In the genomic region with DNA sequence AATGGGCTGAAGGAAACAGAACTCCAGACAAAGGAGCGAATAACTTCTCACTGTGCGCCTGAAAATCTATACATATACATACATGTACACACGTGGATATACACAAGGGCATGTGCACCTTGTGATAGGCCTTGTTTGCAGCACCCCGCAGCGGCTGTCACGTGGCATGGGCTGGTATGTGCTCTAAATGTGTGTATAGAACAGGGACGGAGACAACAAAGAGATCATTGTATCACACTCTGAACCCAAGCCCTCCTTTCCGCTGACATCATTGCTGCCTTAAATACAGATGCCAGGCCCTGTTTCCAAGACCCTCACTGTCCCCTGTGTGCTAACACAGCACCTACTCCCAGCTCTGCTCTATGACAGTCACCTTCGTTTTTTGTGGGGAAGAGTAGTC, we compare ENCODE assay signal across 17 mouse cellular contexts. TPM values are rescaled to one million over a fixed set of nuclear protein-coding genes. Genes with fewer than 3 reads are reported as not detected.
DNase-seq lines count a peak whose midpoint lies in the region; ATAC-seq and TF ChIP-seq lines count a peak whose summit lies in the region.
"Had no signal": no experiment of that assay in that cellular context is flagged by ENCODE, and none has a peak within 500 bp of the region (broad histone marks: within the 10 kb centered on the region; RNA-seq: fewer than 3 reads in every experiment).

No protein-coding gene starts in this region.

- ATAC-seq in heart, embryonic 13.5 days (ENCODE audit: extremely low read depth, insufficient number of reproducible peaks, low FRiP score, low TSS enrichment), result no peak
- ATAC-seq in lung, embryonic 16.5 days (ENCODE audit: low read depth), result 0 out of 2 replicates have a peak, but pooled peaks have one; percentile 5
- ATAC-seq in embryonic facial prominence, embryonic 12.5 days (ENCODE audit: insufficient number of reproducible peaks, insufficient read depth, low FRiP score, low TSS enrichment), result no peak
- peak; percentile 49; the same call in 1 of the 2 replicates for ATAC-seq in forebrain, embryonic 16.5 days
- ATAC-seq: liver, embryonic 12.5 days had no signal

- TF ChIP-seq EP300 in heart, adult 2 months (IDR thresholded peaks at IDR 0.05; ENCODE audit: insufficient read depth, low read depth, low read length), result no peak

- TF ChIP-seq POLR2A in heart, adult 2 months (IDR thresholded peaks at IDR 0.05; ENCODE audit: insufficient read depth, low read depth, low read length), result no peak

- H3K27ac ChIP-seq in heart, embryonic 13.5 days (replicated peaks), result peak overlapping the region; percentile 70
- H3K27ac ChIP-seq in heart, adult 2 months, result no peak overlapping the region
- H3K27ac ChIP-seq in lung, embryonic 16.5 days (ENCODE audit: low read length), result peak overlapping the region; percentile 47; the same call in 1 of the 2 replicates
- peak overlapping the region; percentile 47; the same call in 1 of the 2 replicates for H3K27ac ChIP-seq in embryonic facial prominence, embryonic 12.5 days
- no peak overlapping the region for H3K27ac ChIP-seq in forebrain, embryonic 16.5 days (ENCODE audit: low read length)
- H3K27ac ChIP-seq: liver, embryonic 12.5 days; macrophage had no signal

- H3K36me3 ChIP-seq in heart, embryonic 13.5 days, result peaks cover 16% of the 10 kb centered on the region
- H3K36me3 ChIP-seq in heart, adult 2 months (ENCODE audit: control insufficient read depth, insufficient read depth, low read length), result no peaks in the 10 kb centered on the region
- no peaks in the 10 kb centered on the region for H3K36me3 ChIP-seq in lung, embryonic 16.5 days (ENCODE audit: control insufficient read depth, insufficient read depth, low read length)
- H3K36me3 ChIP-seq in embryonic facial prominence, embryonic 12.5 days, result peaks cover 19% of the 10 kb centered on the region
- no peaks in the 10 kb centered on the region for H3K36me3 ChIP-seq in forebrain, embryonic 16.5 days (ENCODE audit: control insufficient read depth, insufficient read depth)
- H3K36me3 ChIP-seq: liver, embryonic 12.5 days had no signal

- no peak for DNase-seq in heart, adult 2 months
- DNase-seq in lung, postnatal 25 days (ENCODE audit: low spot score), result no peak
- DNase-seq in spleen, postnatal 36 days (ENCODE audit: low spot score in 2 of 2), result no peak
- DNase-seq in layer of hippocampus, postnatal 14 days (ENCODE audit: low spot score in 2 of 2), result no peak
- DNase-seq: cerebellum, adult 8-10 months; gastrocnemius, postnatal 25 days; heart, postnatal 36 days; kidney, adult 11 months; kidney, postnatal 25 days had no signal

- no peak overlapping the region; the same call in 1 of the 2 replicates for H3K9ac ChIP-seq in heart, embryonic 13.5 days
- H3K9ac ChIP-seq in heart, adult 2 months (ENCODE audit: low read depth, low read length), result no peak overlapping the region
- no peak overlapping the region for H3K9ac ChIP-seq in lung, embryonic 16.5 days (ENCODE audit: low read length)
- no peak overlapping the region for H3K9ac ChIP-seq in embryonic facial prominence, embryonic 12.5 days
- H3K9ac ChIP-seq in forebrain, embryonic 16.5 days (replicated peaks; ENCODE audit: low read depth, low read length), result no peak overlapping the region
- H3K9ac ChIP-seq: liver, embryonic 12.5 days had no signal

- peaks cover 8% of the 10 kb centered on the region; the same call in 1 of the 2 replicates for H3K27me3 ChIP-seq in heart, embryonic 13.5 days (replicated peaks)
- H3K27me3 ChIP-seq in heart, adult 2 months (ENCODE audit: control insufficient read depth, insufficient read depth, low read length), result no peaks in the 10 kb centered on the region
- no peaks in the 10 kb centered on the region for H3K27me3 ChIP-seq in lung, embryonic 16.5 days (ENCODE audit: control insufficient read depth, insufficient read depth, low read depth, low read length)
- H3K27me3 ChIP-seq in embryonic facial prominence, embryonic 12.5 days, result no peaks in the 10 kb centered on the region
- no peaks in the 10 kb centered on the region for H3K27me3 ChIP-seq in forebrain, embryonic 16.5 days (replicated peaks; ENCODE audit: control insufficient read depth, insufficient read depth, low read length)

- intact Hi-C loops in heart, adult 2 months (cut with DNase I), result no loop called here

- TF ChIP-seq CTCF in heart, adult 2 months (IDR thresholded peaks at IDR 0.05), result no peak

- H3K4me2 ChIP-seq in heart, embryonic 13.5 days, result peak overlapping the region; percentile 43
- H3K4me2 ChIP-seq in lung, embryonic 16.5 days (ENCODE audit: low read depth, low read length), result no peak overlapping the region
- 0 out of 2 replicates have a peak overlapping the region, but pooled peaks have one; percentile 3 for H3K4me2 ChIP-seq in embryonic facial prominence, embryonic 12.5 days (replicated peaks)
- H3K4me2 ChIP-seq in forebrain, embryonic 16.5 days (ENCODE audit: low read length), result peak overlapping the region; percentile 14; the same call in 1 of the 2 replicates
- H3K4me2 ChIP-seq: liver, embryonic 12.5 days had no signal

- no peaks in the 10 kb centered on the region for H3K79me2 ChIP-seq in heart, adult 2 months (replicated peaks; ENCODE audit: control insufficient read depth, insufficient read depth, low read length)

- WGBS in heart, embryonic 13.5 days, result 70% methylated on average over 9 of the region's 9 CpGs
- WGBS in heart, adult 2 months, result 73% methylated on average over 9 of the region's 9 CpGs
- WGBS in lung, embryonic 16.5 days, result 62% methylated on average over 9 of the region's 9 CpGs
- 45% methylated on average over 9 of the region's 9 CpGs for WGBS in embryonic facial prominence, embryonic 12.5 days
- WGBS in forebrain, embryonic 16.5 days, result 35% methylated on average over 9 of the region's 9 CpGs

- peaks cover 20% of the 10 kb centered on the region for H3K4me1 ChIP-seq in heart, embryonic 13.5 days
- H3K4me1 ChIP-seq in heart, adult 2 months (ENCODE audit: control insufficient read depth, insufficient read depth, low read length), result peaks cover 8% of the 10 kb centered on the region
- H3K4me1 ChIP-seq in lung, embryonic 16.5 days (replicated peaks; ENCODE audit: control insufficient read depth, insufficient read depth, low read length), result peaks cover 16% of the 10 kb centered on the region
- peaks cover 10% of the 10 kb centered on the region for H3K4me1 ChIP-seq in embryonic facial prominence, embryonic 12.5 days
- H3K4me1 ChIP-seq in forebrain, embryonic 16.5 days (replicated peaks; ENCODE audit: control insufficient read depth, insufficient read depth, low read length), result peaks cover 9% of the 10 kb centered on the region

- peak overlapping the region; percentile 34 for H3K4me3 ChIP-seq in heart, embryonic 13.5 days
- no peak overlapping the region for H3K4me3 ChIP-seq in heart, adult 2 months
- no peak overlapping the region for H3K4me3 ChIP-seq in lung, embryonic 16.5 days (ENCODE audit: low read length)
- H3K4me3 ChIP-seq in embryonic facial prominence, embryonic 12.5 days, result no peak overlapping the region
- H3K4me3 ChIP-seq in forebrain, embryonic 16.5 days (replicated peaks; ENCODE audit: low read length), result no peak overlapping the region
- H3K4me3 ChIP-seq: erythroblast, embryonic 14.5 days; liver, embryonic 12.5 days had no signal

- no peaks in the 10 kb centered on the region for H3K9me3 ChIP-seq in heart, embryonic 13.5 days
- H3K9me3 ChIP-seq in lung, embryonic 16.5 days (ENCODE audit: control insufficient read depth, low read length), result no peaks in the 10 kb centered on the region
- H3K9me3 ChIP-seq in embryonic facial prominence, embryonic 12.5 days, result no peaks in the 10 kb centered on the region
- H3K9me3 ChIP-seq in forebrain, embryonic 16.5 days (ENCODE audit: control insufficient read depth, low read length), result no peaks in the 10 kb centered on the region
- H3K9me3 ChIP-seq: liver, embryonic 12.5 days had no signal

RNA-seq across cellular contexts. Expression of a gene that starts 12.3 kb away (rescaled TPM):
- polyA plus RNA-seq in heart, embryonic 13.5 days (2015; fragmentation: Nextera tagmentation; extraction: Ambion mirVana), result 0.23 TPM in 1 of 2 replicates, not detected in the other
- not detected for total RNA-seq in heart, adult 2 months (2021)
- polyA plus RNA-seq in heart, adult 2 months (2012; rRNA removed), result 0.25 TPM in 1 of 2 replicates, not detected in the other
- not detected in 2 replicates for polyA plus RNA-seq in lung, embryonic 16.5 days (2015; fragmentation: Nextera tagmentation; extraction: Ambion mirVana)
- polyA plus RNA-seq in embryonic facial prominence, embryonic 12.5 days (2016; fragmentation: Nextera tagmentation; extraction: Ambion mirVana), result not detected in 2 replicates
- polyA plus RNA-seq in forebrain, embryonic 16.5 days (2015; fragmentation: Nextera tagmentation; extraction: Ambion mirVana), result not detected in 2 replicates
- not detected for total RNA-seq in layer of hippocampus, postnatal 14 days (2021)
- total RNA-seq: gastrocnemius, postnatal 25 days; heart, postnatal 36 days; left cerebral cortex, adult 18-20 months had no signal
- polyA plus RNA-seq: erythroblast, embryonic 14.5 days; liver, embryonic 12.5 days; macrophage had no signal

RNA-seq across cellular contexts. Expression of a gene that starts 19.1 kb away (rescaled TPM):
- polyA plus RNA-seq in heart, embryonic 13.5 days (2015; fragmentation: Nextera tagmentation; extraction: Ambion mirVana), result 415 and 595 TPM in 2 replicates
- total RNA-seq in heart, adult 2 months (2021), result 10 to 100 TPM; 51.1 to 82.4 TPM
- polyA plus RNA-seq in heart, adult 2 months (2012; rRNA removed), result 48.7 and 67.7 TPM in 2 replicates
- polyA plus RNA-seq in lung, embryonic 16.5 days (2015; fragmentation: Nextera tagmentation; extraction: Ambion mirVana), result 1,180 and 1,421 TPM in 2 replicates
- polyA plus RNA-seq in embryonic facial prominence, embryonic 12.5 days (2016; fragmentation: Nextera tagmentation; extraction: Ambion mirVana), result 512 and 623 TPM in 2 replicates
- polyA plus RNA-seq in forebrain, embryonic 16.5 days (2015; fragmentation: Nextera tagmentation; extraction: Ambion mirVana), result 45.0 and 166 TPM in 2 replicates
- total RNA-seq in layer of hippocampus, postnatal 14 days (2021), result 10 to 100 TPM; 39.7 to 59.5 TPM

RNA-seq across cellular contexts. Expression of a gene that starts 21.0 kb away (rescaled TPM):
- polyA plus RNA-seq in heart, embryonic 13.5 days (2015; fragmentation: Nextera tagmentation; extraction: Ambion mirVana), result 27.0 and 29.2 TPM in 2 replicates
- total RNA-seq in heart, adult 2 months (2021), result 100 to 1,000 TPM; 149 to 200 TPM
- 1,109 and 1,504 TPM in 2 replicates for polyA plus RNA-seq in heart, adult 2 months (2012; rRNA removed)
- polyA plus RNA-seq in lung, embryonic 16.5 days (2015; fragmentation: Nextera tagmentation; extraction: Ambion mirVana), result 1.3 and 1.4 TPM in 2 replicates
- polyA plus RNA-seq in embryonic facial prominence, embryonic 12.5 days (2016; fragmentation: Nextera tagmentation; extraction: Ambion mirVana), result 1.5 and 1.8 TPM in 2 replicates
- 0.19 and 0.58 TPM in 2 replicates for polyA plus RNA-seq in forebrain, embryonic 16.5 days (2015; fragmentation: Nextera tagmentation; extraction: Ambion mirVana)
- under 1 TPM; 0.95 to 0.99 TPM for total RNA-seq in layer of hippocampus, postnatal 14 days (2021)
- total RNA-seq: left cerebral cortex, adult 18-20 months had no signal
- polyA plus RNA-seq: erythroblast, embryonic 14.5 days; macrophage had no signal

RNA-seq across cellular contexts. Expression of a gene that starts 35.7 kb away (rescaled TPM):
- 6.5 and 6.8 TPM in 2 replicates for polyA plus RNA-seq in heart, embryonic 13.5 days (2015; fragmentation: Nextera tagmentation; extraction: Ambion mirVana)
- 10 to 100 TPM; 49.3 to 52.0 TPM for total RNA-seq in heart, adult 2 months (2021)
- 22.3 and 23.8 TPM in 2 replicates for polyA plus RNA-seq in heart, adult 2 months (2012; rRNA removed)
- polyA plus RNA-seq in lung, embryonic 16.5 days (2015; fragmentation: Nextera tagmentation; extraction: Ambion mirVana), result 8.2 and 8.3 TPM in 2 replicates
- polyA plus RNA-seq in embryonic facial prominence, embryonic 12.5 days (2016; fragmentation: Nextera tagmentation; extraction: Ambion mirVana), result 14.4 TPM in 2 replicates
- polyA plus RNA-seq in forebrain, embryonic 16.5 days (2015; fragmentation: Nextera tagmentation; extraction: Ambion mirVana), result 22.0 and 22.4 TPM in 2 replicates
- 100 to 1,000 TPM; 705 to 706 TPM for total RNA-seq in layer of hippocampus, postnatal 14 days (2021)

RNA-seq across cellular contexts. Expression of a gene that starts 54.6 kb away (rescaled TPM):
- polyA plus RNA-seq in heart, embryonic 13.5 days (2015; fragmentation: Nextera tagmentation; extraction: Ambion mirVana), result 11.6 and 11.7 TPM in 2 replicates
- 1 to 10 TPM; 1.2 to 1.7 TPM for total RNA-seq in heart, adult 2 months (2021)
- polyA plus RNA-seq in heart, adult 2 months (2012; rRNA removed), result 0.82 and 1.9 TPM in 2 replicates
- polyA plus RNA-seq in lung, embryonic 16.5 days (2015; fragmentation: Nextera tagmentation; extraction: Ambion mirVana), result 13.4 and 14.0 TPM in 2 replicates
- polyA plus RNA-seq in embryonic facial prominence, embryonic 12.5 days (2016; fragmentation: Nextera tagmentation; extraction: Ambion mirVana), result 50.3 and 50.9 TPM in 2 replicates
- polyA plus RNA-seq in forebrain, embryonic 16.5 days (2015; fragmentation: Nextera tagmentation; extraction: Ambion mirVana), result 123 and 134 TPM in 2 replicates
- total RNA-seq in layer of hippocampus, postnatal 14 days (2021), result 10 to 100 TPM; 73.6 to 78.1 TPM

Comparison
In these comparisons a context has a peak if more than half of its experiments do, and no peak if none do; other contexts are left out.
1. H3K27ac ChIP-seq: peak in heart, embryonic 13.5 days (single experiment), lung, embryonic 16.5 days (single experiment) and embryonic facial prominence, embryonic 12.5 days (single experiment); none in heart, adult 2 months (single experiment) and forebrain, embryonic 16.5 days (single experiment).
2. RNA of a gene that starts 21.0 kb away (polyA plus RNA-seq): 1,109 to 1,504 TPM in heart, adult 2 months; 27.0 to 29.2 TPM in heart, embryonic 13.5 days, 1.5 to 1.8 TPM in embryonic facial prominence, embryonic 12.5 days, 1.3 to 1.4 TPM in lung, embryonic 16.5 days and 0.19 to 0.58 TPM in forebrain, embryonic 16.5 days; every median in the first group is over 10 times any median in the second.
3. ATAC-seq: peak in lung, embryonic 16.5 days (single experiment) and forebrain, embryonic 16.5 days (single experiment); none in heart, embryonic 13.5 days (single experiment) and embryonic facial prominence, embryonic 12.5 days (single experiment).